Mouse (Mus musculus): ENCODE measurements around the gene Btbd19. TPM values are rescaled to one million over a fixed set of nuclear protein-coding genes. Genes with fewer than 3 reads are reported as not detected.

Gene Btbd19
- polyA plus RNA-seq, 1 experiment from 2014 or later, result 4.9 TPM

DNA sequence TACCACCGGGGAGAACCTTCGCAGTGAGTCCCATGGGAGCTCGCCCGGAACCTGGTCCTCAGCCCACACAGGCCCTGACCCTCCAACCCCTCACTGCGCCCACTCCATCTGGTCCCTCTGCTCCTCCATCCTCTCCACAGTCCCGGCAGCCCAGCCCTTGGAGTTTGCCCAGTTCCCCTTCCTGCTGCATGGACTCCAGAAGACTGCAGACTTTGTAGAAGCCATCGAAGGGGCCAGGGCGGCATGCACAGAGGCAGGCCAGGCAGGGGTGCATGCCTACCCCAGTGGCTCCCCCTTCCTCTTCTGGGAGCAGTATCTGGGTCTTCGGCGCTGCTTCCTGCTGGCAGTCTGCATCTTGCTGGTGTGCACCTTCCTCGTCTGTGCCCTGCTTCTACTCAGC lies 14.5 kb downstream of the Btbd19 start:
- WGBS, result 89% methylated on average over 11 of the region's 11 CpGs
- peaks cover 7% of the 10 kb centered on the region; the same call in 1 of the 2 replicates for H3K36me3 ChIP-seq (ENCODE audit: insufficient read depth, low read length)

DNA sequence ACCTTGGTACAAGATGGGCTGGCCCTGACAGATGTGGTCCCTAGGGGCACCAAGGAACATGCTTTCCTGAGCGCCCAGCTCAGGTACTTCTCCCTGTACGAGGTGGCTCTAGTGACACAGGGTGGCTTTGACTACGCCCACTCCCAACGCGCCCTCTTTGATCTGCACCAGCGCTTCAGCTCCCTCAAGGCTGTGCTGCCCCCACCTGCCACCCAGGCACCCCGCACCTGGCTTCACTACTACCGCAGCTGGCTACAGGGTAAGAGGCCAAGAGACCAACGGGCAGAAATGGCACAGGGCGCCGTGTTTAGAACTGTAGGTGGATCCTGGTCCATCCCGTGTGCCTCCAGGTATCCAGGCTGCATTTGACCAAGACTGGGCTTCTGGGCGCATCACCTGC lies 15.3 kb downstream of the Btbd19 start:
- Histone ChIP-seq H3K9me3 (replicated peaks; ENCODE audit: low read length) (no peaks in the 10 kb centered on the region), H3K9ac (ENCODE audit: low read depth, low read length) (no peak overlapping the region), H3K4me1 (replicated peaks; ENCODE audit: insufficient read depth, low read length) (0 out of 2 replicates have a peak, but pooled peaks cover 5% of the 10 kb centered on the region), H3K27me3 (ENCODE audit: insufficient read depth, low read length) (no peaks in the 10 kb centered on the region), H3K4me2 (ENCODE audit: low read length) (no peak overlapping the region), H3K36me3 (ENCODE audit: insufficient read depth, low read length) (peaks cover 7% of the 10 kb centered on the region; the same call in 1 of the 2 replicates), H3K27ac (no peak overlapping the region), H3K4me3 (replicated peaks; ENCODE audit: low read depth, low read length) (no peak overlapping the region)
- TF ChIP-seq CTCF (IDR thresholded peaks at IDR 0.05; ENCODE audit: low read depth), result no peak
- WGBS, result 90% methylated on average over 13 of the region's 13 CpGs
- no peak for DNase-seq (ENCODE audit: low spot score)
- ATAC-seq (replicated peaks; ENCODE audit: low FRiP score, low read depth), result no peak

More for the DNA sequence above, 14.5 kb downstream of the Btbd19 start:
- Histone ChIP-seq H3K4me2 (ENCODE audit: low read length) (no peak overlapping the region), H3K27ac (no peak overlapping the region), H3K9me3 (replicated peaks; ENCODE audit: low read length) (no peaks in the 10 kb centered on the region), H3K27me3 (ENCODE audit: insufficient read depth, low read length) (no peaks in the 10 kb centered on the region), H3K4me1 (replicated peaks; ENCODE audit: insufficient read depth, low read length) (no peaks in the 10 kb centered on the region), H3K9ac (ENCODE audit: low read depth, low read length) (no peak overlapping the region), H3K4me3 (replicated peaks; ENCODE audit: low read depth, low read length) (no peak overlapping the region)
- TF ChIP-seq CTCF (IDR thresholded peaks at IDR 0.05; ENCODE audit: low read depth), result no peak
- DNase-seq (ENCODE audit: low spot score), result no peak
- no peak for ATAC-seq (replicated peaks; ENCODE audit: low FRiP score, low read depth)

DNA sequence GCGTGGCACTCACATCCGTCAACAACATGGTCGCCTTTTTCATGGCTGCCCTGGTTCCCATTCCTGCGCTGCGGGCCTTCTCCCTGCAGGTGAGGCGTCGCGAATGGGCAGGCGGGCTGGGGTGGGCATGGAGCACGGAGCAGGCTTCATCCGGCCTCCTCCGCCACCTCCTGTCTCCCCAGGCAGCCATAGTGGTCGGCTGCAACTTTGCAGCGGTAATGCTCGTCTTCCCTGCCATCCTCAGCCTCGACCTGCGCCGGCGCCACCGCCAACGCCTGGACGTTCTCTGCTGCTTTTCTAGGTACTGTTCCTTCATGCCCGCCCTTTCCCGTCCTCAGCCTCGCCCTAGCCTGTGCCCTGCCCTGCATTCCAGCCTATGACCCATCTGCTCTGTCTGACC lies 16.2 kb downstream of the Btbd19 start:
- no peak overlapping the region for H3K27ac ChIP-seq
- TF ChIP-seq CTCF (IDR thresholded peaks at IDR 0.05; ENCODE audit: low read depth), result no peak
- no peaks in the 10 kb centered on the region for H3K9me3 ChIP-seq (replicated peaks; ENCODE audit: low read length)
- H3K4me1 ChIP-seq (replicated peaks; ENCODE audit: insufficient read depth, low read length), result 0 out of 2 replicates have a peak, but pooled peaks cover 5% of the 10 kb centered on the region
- no peaks in the 10 kb centered on the region for H3K27me3 ChIP-seq (ENCODE audit: insufficient read depth, low read length)
- no peak overlapping the region for H3K4me3 ChIP-seq (replicated peaks; ENCODE audit: low read depth, low read length)
- no peak overlapping the region for H3K4me2 ChIP-seq (ENCODE audit: low read length)
- ATAC-seq (replicated peaks; ENCODE audit: low FRiP score, low read depth) (no peak), DNase-seq (ENCODE audit: low spot score) (no peak)
- WGBS, result 96% methylated on average over 25 of the region's 25 CpGs
- H3K9ac ChIP-seq (ENCODE audit: low read depth, low read length), result no peak overlapping the region
- H3K36me3 ChIP-seq (ENCODE audit: insufficient read depth, low read length), result peaks cover 7% of the 10 kb centered on the region; the same call in 1 of the 2 replicates

DNA sequence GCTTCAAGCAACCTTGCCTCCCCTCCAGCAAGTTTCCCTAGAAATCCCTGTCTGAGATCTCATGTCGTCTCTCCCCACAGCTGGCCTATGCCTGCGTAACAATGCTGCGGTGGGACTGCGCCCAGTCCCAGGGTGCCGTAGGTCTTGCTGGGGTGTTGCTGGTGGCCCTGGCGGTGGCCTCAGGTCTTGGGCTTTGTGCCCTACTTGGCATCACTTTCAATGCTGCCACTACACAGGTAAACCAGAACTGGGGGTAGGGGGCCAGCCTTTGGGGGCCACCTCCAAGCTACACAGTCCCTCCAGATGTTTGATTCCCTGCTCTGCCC lies 17.0 kb downstream of the Btbd19 start:
- H3K4me2 ChIP-seq (ENCODE audit: low read length), result no peak overlapping the region
- H3K27me3 ChIP-seq (ENCODE audit: insufficient read depth, low read length), result no peaks in the 10 kb centered on the region
- 0 out of 2 replicates have a peak, but pooled peaks cover 5% of the 10 kb centered on the region for H3K4me1 ChIP-seq (replicated peaks; ENCODE audit: insufficient read depth, low read length)
- no peak for DNase-seq (ENCODE audit: low spot score)
- no peak for TF ChIP-seq CTCF (IDR thresholded peaks at IDR 0.05; ENCODE audit: low read depth)
- no peak overlapping the region for H3K9ac ChIP-seq (ENCODE audit: low read depth, low read length)
- 97% methylated on average over 6 of the region's 6 CpGs for WGBS
- no peak for ATAC-seq (replicated peaks; ENCODE audit: low FRiP score, low read depth)
- H3K27ac ChIP-seq, result no peak overlapping the region
- H3K36me3 ChIP-seq (ENCODE audit: insufficient read depth, low read length), result peaks cover 7% of the 10 kb centered on the region; the same call in 1 of the 2 replicates
- no peaks in the 10 kb centered on the region for H3K9me3 ChIP-seq (replicated peaks; ENCODE audit: low read length)
- no peak overlapping the region for H3K4me3 ChIP-seq (replicated peaks; ENCODE audit: low read depth, low read length)

DNA sequence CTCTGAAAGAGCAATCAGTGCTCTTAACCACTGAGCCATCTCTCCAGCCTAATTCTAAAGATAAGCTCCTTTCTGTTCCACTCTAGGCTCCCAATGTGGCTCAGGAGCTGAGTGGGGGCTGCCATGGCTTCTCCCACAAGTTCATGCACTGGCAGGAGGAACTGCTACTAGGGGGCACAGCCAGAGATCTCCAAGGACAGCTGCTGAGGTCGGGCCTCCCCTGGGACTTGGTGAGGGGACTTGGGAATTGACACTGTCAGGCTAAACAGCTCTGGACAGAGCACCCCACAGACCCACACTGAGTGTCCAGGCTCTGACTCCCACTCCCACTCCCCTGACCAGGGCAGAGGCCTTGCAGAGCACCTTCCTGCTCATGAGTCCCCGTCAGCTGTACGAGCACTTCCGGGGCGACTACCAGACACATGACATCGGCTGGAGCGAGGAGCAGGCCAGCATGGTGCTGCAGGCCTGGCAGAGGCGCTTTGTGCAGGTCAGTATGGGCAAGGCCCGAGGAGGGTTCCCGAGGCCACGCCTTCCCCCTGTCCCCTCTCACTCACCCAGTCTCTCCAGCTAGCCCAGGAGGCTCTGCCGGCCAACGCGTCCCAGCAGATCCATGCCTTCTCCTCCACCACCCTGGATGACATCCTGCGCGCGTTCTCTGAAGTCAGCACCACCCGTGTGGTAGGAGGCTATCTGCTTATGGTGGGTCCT lies 17.6 kb downstream of the Btbd19 start:
- no peaks in the 10 kb centered on the region for H3K9me3 ChIP-seq (replicated peaks; ENCODE audit: low read length)
- no peak for TF ChIP-seq CTCF (IDR thresholded peaks at IDR 0.05; ENCODE audit: low read depth)
- ATAC-seq (replicated peaks; ENCODE audit: low FRiP score, low read depth) (no peak), DNase-seq (ENCODE audit: low spot score) (no peak)
- H3K9ac ChIP-seq (ENCODE audit: low read depth, low read length), result no peak overlapping the region
- no peak overlapping the region for H3K4me3 ChIP-seq (replicated peaks; ENCODE audit: low read depth, low read length)
- H3K4me1 ChIP-seq (replicated peaks; ENCODE audit: insufficient read depth, low read length), result 0 out of 2 replicates have a peak, but pooled peaks cover 5% of the 10 kb centered on the region
- peaks cover 7% of the 10 kb centered on the region; the same call in 1 of the 2 replicates for H3K36me3 ChIP-seq (ENCODE audit: insufficient read depth, low read length)
- H3K4me2 ChIP-seq (ENCODE audit: low read length), result no peak overlapping the region
- no peaks in the 10 kb centered on the region for H3K27me3 ChIP-seq (ENCODE audit: insufficient read depth, low read length)
- no peak overlapping the region for H3K27ac ChIP-seq
- WGBS, result 91% methylated on average over 18 of the region's 18 CpGs

DNA sequence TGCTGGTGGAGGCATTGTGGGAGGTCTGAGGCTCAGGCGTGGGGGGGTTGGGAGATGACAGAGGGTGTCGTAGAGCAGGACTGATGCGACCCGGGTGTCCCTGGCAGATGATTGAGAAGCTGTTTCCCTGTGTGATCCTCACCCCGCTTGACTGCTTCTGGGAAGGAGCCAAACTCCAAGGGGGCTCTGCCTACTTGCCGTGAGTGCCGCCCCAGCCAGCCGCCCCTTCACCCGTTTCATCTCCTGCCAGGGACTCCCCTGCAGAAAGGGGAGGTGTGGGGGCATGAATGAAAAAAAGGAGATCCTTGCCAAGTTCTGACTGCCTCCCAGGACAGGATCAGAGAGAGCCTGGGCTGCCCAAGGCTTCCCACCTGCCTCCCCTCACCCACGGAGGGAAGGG lies 20.4 kb downstream of the Btbd19 start:
- Histone ChIP-seq H3K27me3 (ENCODE audit: insufficient read depth, low read length) (no peaks in the 10 kb centered on the region), H3K4me1 (replicated peaks; ENCODE audit: insufficient read depth, low read length) (0 out of 2 replicates have a peak, but pooled peaks cover 5% of the 10 kb centered on the region), H3K4me3 (replicated peaks; ENCODE audit: low read depth, low read length) (no peak overlapping the region), H3K9ac (ENCODE audit: low read depth, low read length) (no peak overlapping the region), H3K36me3 (ENCODE audit: insufficient read depth, low read length) (peaks cover 7% of the 10 kb centered on the region; the same call in 1 of the 2 replicates), H3K4me2 (ENCODE audit: low read length) (0 out of 2 replicates have a peak overlapping the region, but pooled peaks have one; percentile 25), H3K9me3 (replicated peaks; ENCODE audit: low read length) (no peaks in the 10 kb centered on the region), H3K27ac (no peak overlapping the region)
- no peak for TF ChIP-seq CTCF (IDR thresholded peaks at IDR 0.05; ENCODE audit: low read depth)
- ATAC-seq (replicated peaks; ENCODE audit: low FRiP score, low read depth), result no peak; the same call in 1 of the 2 replicates
- 41% methylated on average over 10 of the region's 10 CpGs for WGBS
- DNase-seq (ENCODE audit: low spot score), result no peak

All from kidney, postnatal 0 days (tissue).